Mouse (Mus musculus) CH12F3 (cell line): ENCODE data around the gene Dscaml1.

Experiments
- in situ Hi-C: fragments of 300-500 bp; cut with MboI; formaldehyde crosslinking; loops from 2 replicates; pipeline ENCODE4 v1.14.3; 2020; ENCODE audit warnings: low sequenced_read_pairs

Dscaml1 gene

GRCm38 (mm10) chr9:45675931-45676330 is 249.5 kb downstream of the Dscaml1 start:
- in situ Hi-C loops, result no loop called here

- in situ Hi-C loops, result no loop called here
Observed at GRCm38 (mm10) chr9:45676578-45676977, 250.2 kb downstream of the Dscaml1 start.

GRCm38 (mm10) chr9:45677236-45677781 is 250.9 kb downstream of the Dscaml1 start:
- in situ Hi-C loops, result no loop called here

GRCm38 (mm10) chr9:45677952-45678663 is 251.7 kb downstream of the Dscaml1 start:
- in situ Hi-C loops, result no loop called here

- in situ Hi-C loops, result no loop called here
Observed at GRCm38 (mm10) chr9:45678664-45679026, 252.2 kb downstream of the Dscaml1 start.

GRCm38 (mm10) chr9:45682461-45682998 is 256.1 kb downstream of the Dscaml1 start:
- in situ Hi-C loops, result no loop called here

- in situ Hi-C loops, result no loop called here
Observed at GRCm38 (mm10) chr9:45693424-45694237, 267.2 kb downstream of the Dscaml1 start.

- in situ Hi-C loops, result no loop called here
Observed at GRCm38 (mm10) chr9:45694256-45694655, 267.8 kb downstream of the Dscaml1 start.

- in situ Hi-C loops, result no loop called here
Observed at GRCm38 (mm10) chr9:45699171-45699570, 272.7 kb downstream of the Dscaml1 start.

- in situ Hi-C loops, result no loop called here
Observed at GRCm38 (mm10) chr9:45703236-45703635, 276.8 kb downstream of the Dscaml1 start.

- in situ Hi-C loops, result no loop called here
Observed at GRCm38 (mm10) chr9:45704441-45704840, 278.0 kb downstream of the Dscaml1 start.

- in situ Hi-C loops, result no loop called here
Observed at GRCm38 (mm10) chr9:45710300-45710699, 283.9 kb downstream of the Dscaml1 start.

GRCm38 (mm10) chr9:45715387-45715786 is 289.0 kb downstream of the Dscaml1 start:
- in situ Hi-C loops, result no loop called here

- in situ Hi-C loops, result no loop called here
Observed at GRCm38 (mm10) chr9:45719997-45720396, 293.6 kb downstream of the Dscaml1 start.

GRCm38 (mm10) chr9:45731851-45732250 is 305.4 kb downstream of the Dscaml1 start:
- in situ Hi-C loops, result no loop called here

GRCm38 (mm10) chr9:45733246-45733645 is 306.8 kb downstream of the Dscaml1 start:
- in situ Hi-C loops, result no loop called here

GRCm38 (mm10) chr9:45739001-45739701 is 312.7 kb downstream of the Dscaml1 start:
- in situ Hi-C loops, result no loop called here

- in situ Hi-C loops, result no loop called here
Observed at GRCm38 (mm10) chr9:45739702-45740583, 313.5 kb downstream of the Dscaml1 start.

- in situ Hi-C loops, result no loop called here
Observed at GRCm38 (mm10) chr9:45740584-45740980, 314.2 kb downstream of the Dscaml1 start.

- in situ Hi-C loops, result no loop called here
Observed at GRCm38 (mm10) chr9:45745451-45745850, 319.0 kb downstream of the Dscaml1 start.
